Mouse (Mus musculus): ENCODE data around the gene Bzw1. TPM values are rescaled to one million over a fixed set of nuclear protein-coding genes. Genes with fewer than 3 reads are reported as not detected.
A peak's percentile ranks its signal among the peaks of the same experiment; 100 is the strongest.

The Bzw1 gene
- polyA plus RNA-seq, 1 experiment from 2014 or later = 314 TPM

- 94% methylated on average over 5 of the region's 5 CpGs for WGBS
- Histone ChIP-seq H3K27ac (replicated peaks) (no peak overlapping the region), H3K9ac (no peak overlapping the region), H3K9me3 (no peaks in the 10 kb centered on the region), H3K4me1 (replicated peaks) (no peaks in the 10 kb centered on the region), H3K4me2 (no peak overlapping the region), H3K36me3 (peaks cover 78% of the 10 kb centered on the region), H3K4me3 (no peak overlapping the region), H3K27me3 (no peaks in the 10 kb centered on the region)
- no peak for ATAC-seq (ENCODE audit: low FRiP score, low read depth)
Observed at GRCm38 (mm10) chr1:58403745-58404144, 11.0 kb downstream of the Bzw1 start.

GRCm38 (mm10) chr1:58407321-58407720, 14.6 kb downstream of the Bzw1 start:
- H3K27ac ChIP-seq (replicated peaks) = no peak overlapping the region
- 95% methylated on average over 7 of the region's 7 CpGs for WGBS
- no peak overlapping the region for H3K4me2 ChIP-seq
- no peaks in the 10 kb centered on the region for H3K27me3 ChIP-seq
- no peak overlapping the region for H3K4me3 ChIP-seq
- H3K36me3 ChIP-seq = peaks cover 72% of the 10 kb centered on the region
- H3K9ac ChIP-seq = no peak overlapping the region
- no peaks in the 10 kb centered on the region for H3K4me1 ChIP-seq (replicated peaks)
- no peaks in the 10 kb centered on the region for H3K9me3 ChIP-seq
- no peak for ATAC-seq (ENCODE audit: low FRiP score, low read depth)

- H3K36me3 ChIP-seq = peaks cover 71% of the 10 kb centered on the region
- 91% methylated on average over 6 of the region's 6 CpGs for WGBS
Observed at GRCm38 (mm10) chr1:58408141-58408540, 15.4 kb downstream of the Bzw1 start.

GRCm38 (mm10) chr1:58409553-58410197, 17.0 kb downstream of the Bzw1 start:
- no peak overlapping the region for H3K4me2 ChIP-seq
- peaks cover 73% of the 10 kb centered on the region for H3K36me3 ChIP-seq
- no peak for ATAC-seq (ENCODE audit: low FRiP score, low read depth)
- H3K4me3 ChIP-seq = no peak overlapping the region
- H3K27ac ChIP-seq (replicated peaks) = no peak overlapping the region
- H3K9ac ChIP-seq = no peak overlapping the region
- 79% methylated on average over 5 of the region's 5 CpGs for WGBS
- no peaks in the 10 kb centered on the region for H3K27me3 ChIP-seq
- H3K9me3 ChIP-seq = no peaks in the 10 kb centered on the region
- no peaks in the 10 kb centered on the region for H3K4me1 ChIP-seq (replicated peaks)

More at GRCm38 (mm10) chr1:58408141-58408540, 15.4 kb downstream of the Bzw1 start:
- Histone ChIP-seq H3K27me3 (no peaks in the 10 kb centered on the region), H3K9me3 (no peaks in the 10 kb centered on the region), H3K4me1 (replicated peaks) (no peaks in the 10 kb centered on the region), H3K4me2 (no peak overlapping the region), H3K9ac (no peak overlapping the region), H3K4me3 (no peak overlapping the region), H3K27ac (replicated peaks) (no peak overlapping the region)
- ATAC-seq (ENCODE audit: low FRiP score, low read depth) = no peak

GRCm38 (mm10) chr1:58410198-58410588, 17.5 kb downstream of the Bzw1 start:
- WGBS = 81% methylated on average over 3 of the region's 3 CpGs
- H3K4me3 ChIP-seq = no peak overlapping the region
- peaks cover 76% of the 10 kb centered on the region for H3K36me3 ChIP-seq
- H3K27me3 ChIP-seq = no peaks in the 10 kb centered on the region
- no peak overlapping the region for H3K4me2 ChIP-seq
- H3K27ac ChIP-seq (replicated peaks) = no peak overlapping the region
- H3K9ac ChIP-seq = no peak overlapping the region
- H3K4me1 ChIP-seq (replicated peaks) = no peaks in the 10 kb centered on the region
- no peaks in the 10 kb centered on the region for H3K9me3 ChIP-seq
- ATAC-seq (ENCODE audit: low FRiP score, low read depth) = no peak

- Histone ChIP-seq H3K27me3 (no peaks in the 10 kb centered on the region), H3K36me3 (peaks cover 77% of the 10 kb centered on the region), H3K27ac (replicated peaks) (no peak overlapping the region), H3K4me3 (no peak overlapping the region), H3K4me1 (replicated peaks) (no peaks in the 10 kb centered on the region), H3K4me2 (no peak overlapping the region), H3K9me3 (no peaks in the 10 kb centered on the region), H3K9ac (no peak overlapping the region)
- no peak for ATAC-seq (ENCODE audit: low FRiP score, low read depth)
- WGBS = 91% methylated on average over 7 of the region's 7 CpGs
Observed at GRCm38 (mm10) chr1:58410776-58411175, 18.1 kb downstream of the Bzw1 start.

GRCm38 (mm10) chr1:58415442-58415841, 22.7 kb downstream of the Bzw1 start:
- no peaks in the 10 kb centered on the region; the same call in 1 of the 2 replicates for H3K4me1 ChIP-seq (replicated peaks)
- H3K27ac ChIP-seq (replicated peaks) = no peak overlapping the region
- no peak overlapping the region for H3K9ac ChIP-seq
- ATAC-seq (ENCODE audit: low FRiP score, low read depth) = no peak
- H3K27me3 ChIP-seq = no peaks in the 10 kb centered on the region
- H3K4me3 ChIP-seq = no peak overlapping the region
- no peak overlapping the region for H3K4me2 ChIP-seq
- H3K9me3 ChIP-seq = no peaks in the 10 kb centered on the region
- peaks cover 86% of the 10 kb centered on the region for H3K36me3 ChIP-seq
- 10% methylated on average over 1 of the region's 1 CpGs for WGBS

- no peak overlapping the region for H3K4me3 ChIP-seq
- no peak overlapping the region for H3K4me2 ChIP-seq
- H3K27me3 ChIP-seq = no peaks in the 10 kb centered on the region
- H3K36me3 ChIP-seq = peaks cover 82% of the 10 kb centered on the region
- no peak overlapping the region for H3K9ac ChIP-seq
- 86% methylated on average over 2 of the region's 2 CpGs for WGBS
- no peaks in the 10 kb centered on the region for H3K9me3 ChIP-seq
- ATAC-seq (ENCODE audit: low FRiP score, low read depth) = no peak
- H3K27ac ChIP-seq (replicated peaks) = no peak overlapping the region
- H3K4me1 ChIP-seq (replicated peaks) = peaks cover 3% of the 10 kb centered on the region
Observed at GRCm38 (mm10) chr1:58416048-58416447, 23.4 kb downstream of the Bzw1 start.

GRCm38 (mm10) chr1:58420032-58420431, 27.3 kb downstream of the Bzw1 start:
- Histone ChIP-seq H3K4me1 (replicated peaks) (peaks cover 22% of the 10 kb centered on the region), H3K9ac (no peak overlapping the region), H3K4me3 (no peak overlapping the region), H3K9me3 (no peaks in the 10 kb centered on the region), H3K27ac (replicated peaks) (no peak overlapping the region), H3K27me3 (no peaks in the 10 kb centered on the region), H3K4me2 (no peak overlapping the region), H3K36me3 (peaks cover 53% of the 10 kb centered on the region)
- ATAC-seq (ENCODE audit: low FRiP score, low read depth) = no peak
- WGBS = 85% methylated on average over 10 of the region's 10 CpGs

- Histone ChIP-seq H3K9me3 (no peaks in the 10 kb centered on the region), H3K4me3 (no peak overlapping the region), H3K9ac (no peak overlapping the region), H3K27me3 (no peaks in the 10 kb centered on the region), H3K4me2 (peak overlapping the region; percentile 21; the same call in 1 of the 2 replicates), H3K4me1 (replicated peaks) (peaks cover 22% of the 10 kb centered on the region), H3K36me3 (peaks cover 44% of the 10 kb centered on the region), H3K27ac (replicated peaks) (no peak overlapping the region)
- no peak for ATAC-seq (ENCODE audit: low FRiP score, low read depth)
- 61% methylated on average over 7 of the region's 7 CpGs for WGBS
Observed at GRCm38 (mm10) chr1:58420961-58421360, 28.3 kb downstream of the Bzw1 start.

- ATAC-seq (ENCODE audit: low FRiP score, low read depth) = no peak; the same call in 1 of the 2 replicates
- Histone ChIP-seq H3K4me3 (peak overlapping the region; percentile 90), H3K27me3 (no peaks in the 10 kb centered on the region), H3K9ac (peak overlapping the region; percentile 99), H3K36me3 (peaks cover 27% of the 10 kb centered on the region), H3K4me1 (replicated peaks) (peaks cover 22% of the 10 kb centered on the region), H3K9me3 (no peaks in the 10 kb centered on the region), H3K27ac (replicated peaks) (peak overlapping the region; percentile 99), H3K4me2 (peak overlapping the region; percentile 69)
- WGBS = 9% methylated on average over 13 of the region's 13 CpGs
Observed at GRCm38 (mm10) chr1:58422879-58423278, 30.2 kb downstream of the Bzw1 start.

GRCm38 (mm10) chr1:58423371-58424248, 30.9 kb downstream of the Bzw1 start, which contains the start of gene Clk1:
TSS of gene Clk1 (minus strand) at chr1:58424066.
- WGBS = under 1% methylated on average over 79 of the region's 79 CpGs
- peak within 1 kb of the TSS; percentile 90 for H3K4me3 ChIP-seq
- peaks cover 22% of the 10 kb centered on the region for H3K4me1 ChIP-seq (replicated peaks)
- H3K9me3 ChIP-seq = no peaks in the 10 kb centered on the region
- peaks cover 19% of the 10 kb centered on the region for H3K36me3 ChIP-seq
- H3K4me2 ChIP-seq = peak within 1 kb of the TSS; percentile 69
- no peaks in the 10 kb centered on the region for H3K27me3 ChIP-seq
- ATAC-seq (ENCODE audit: low FRiP score, low read depth) = peak; percentile 96
- H3K9ac ChIP-seq = peak within 1 kb of the TSS; percentile 99
- peak within 1 kb of the TSS; percentile 99 for H3K27ac ChIP-seq (replicated peaks)
